Comparison of ENCODE assay signal across 9 mouse cellular contexts in genomic region chrX:136820250-136820649, GRCm38 (mm10). TPM values are rescaled to one million over a fixed set of nuclear protein-coding genes. Genes with fewer than 3 reads are reported as not detected.
DNase-seq lines count a peak whose midpoint lies in the region; ATAC-seq and TF ChIP-seq lines count a peak whose summit lies in the region.
"Had no signal": no experiment of that assay in that cellular context is flagged by ENCODE, and none has a peak within 500 bp of the region (broad histone marks: within the 10 kb centered on the region; RNA-seq: fewer than 3 reads in every experiment).

No protein-coding gene starts in this region.

- H3K9me3 ChIP-seq in MEL (replicated peaks; ENCODE audit: insufficient read depth, low read length), result no peaks in the 10 kb centered on the region
- H3K9me3 ChIP-seq in forebrain, embryonic 11.5 days (ENCODE audit: control insufficient read depth, low read length), result no peaks in the 10 kb centered on the region
- no peaks in the 10 kb centered on the region for H3K9me3 ChIP-seq in hindbrain, embryonic 10.5 days
- H3K9me3 ChIP-seq: lung, embryonic 15.5 days had no signal

- WGBS in forebrain, embryonic 11.5 days, result 8% methylated on average over 1 of the region's 1 CpGs
- 10% methylated on average over 1 of the region's 1 CpGs for WGBS in hindbrain, embryonic 10.5 days

- peak; percentile 79 for ATAC-seq in forebrain, embryonic 11.5 days (replicated peaks; ENCODE audit: low FRiP score)
- peak; percentile 76 for ATAC-seq in megakaryocyte, adult 5-6 weeks (ENCODE audit: poor library complexity, severe bottlenecking)

- no peaks in the 10 kb centered on the region for H3K27me3 ChIP-seq in MEL (ENCODE audit: control insufficient read depth in 1 of 2, insufficient read depth in 2 of 2, low read length in 2 of 2)
- no peaks in the 10 kb centered on the region for H3K27me3 ChIP-seq in forebrain, embryonic 11.5 days (ENCODE audit: control insufficient read depth, insufficient read depth, low read length)
- peaks cover 30% of the 10 kb centered on the region for H3K27me3 ChIP-seq in hindbrain, embryonic 10.5 days (ENCODE audit: insufficient read depth, poor library complexity, severe bottlenecking)
- H3K27me3 ChIP-seq: lung, embryonic 15.5 days had no signal

- DNase-seq in MEL (ENCODE audit: low read depth, low spot score), result peak; percentile 80
- peak; percentile 36 for DNase-seq in brain, embryonic 18.5 days (ENCODE audit: low read depth, low spot score)
- peak; percentile 82 for DNase-seq in forebrain, embryonic 11.5 days (ENCODE audit: low spot score)
- peak; percentile 68 for DNase-seq in hindbrain, embryonic 10.5 days (ENCODE audit: low spot score)
- DNase-seq in layer of hippocampus, postnatal 25 days (ENCODE audit: extremely low spot score in 1 of 2, low spot score in 1 of 2), result peak; percentile 54 to 84
- DNase-seq in right cerebral cortex, adult 2 months (ENCODE audit: low spot score in 2 of 2), result peak; percentile 80 to 85
- peak; percentile 60 to 62 for DNase-seq in urinary bladder, postnatal 36 days (ENCODE audit: low spot score in 2 of 2)

- TF ChIP-seq EP300 in MEL (IDR thresholded peaks at IDR 0.05; ENCODE audit: low read depth in 1 of 2, low read length in 2 of 2), result no peak

- H3K9ac ChIP-seq in MEL (ENCODE audit: control insufficient read depth, low read depth, low read length, poor library complexity, severe bottlenecking), result no peak overlapping the region
- no peak overlapping the region for H3K9ac ChIP-seq in forebrain, embryonic 11.5 days (ENCODE audit: low read length)
- H3K9ac ChIP-seq: lung, embryonic 15.5 days had no signal

- H3K27ac ChIP-seq in MEL (ENCODE audit: control insufficient read depth, low read depth, low read length), result no peak overlapping the region
- no peak overlapping the region for H3K27ac ChIP-seq in forebrain, embryonic 11.5 days (ENCODE audit: low read depth, low read length)
- H3K27ac ChIP-seq in hindbrain, embryonic 10.5 days, result peak overlapping the region; percentile 73
- H3K27ac ChIP-seq: lung, embryonic 15.5 days had no signal

- TF ChIP-seq CTCF in MEL (IDR thresholded peaks at IDR 0.05 in 2 of 3, conservative IDR thresholded peaks at IDR 0.05 in 1 of 3; ENCODE audit: control insufficient read depth in 1 of 3, insufficient read depth in 1 of 3, low read depth in 2 of 3, low read length in 3 of 3, poor library complexity in 1 of 3, severe bottlenecking in 1 of 3), result peak; percentile 73 to 92 (median 90)

- H3K4me1 ChIP-seq in MEL (ENCODE audit: control insufficient read depth in 1 of 2, insufficient read depth in 2 of 2, low read length in 2 of 2), result no peaks in the 10 kb centered on the region
- no peaks in the 10 kb centered on the region for H3K4me1 ChIP-seq in forebrain, embryonic 11.5 days (replicated peaks; ENCODE audit: control insufficient read depth, insufficient read depth, low read length)
- H3K4me1 ChIP-seq in hindbrain, embryonic 10.5 days (replicated peaks), result peaks cover 4% of the 10 kb centered on the region; the same call in 1 of the 2 replicates
- H3K4me1 ChIP-seq: lung, embryonic 15.5 days had no signal

- H3K4me2 ChIP-seq in forebrain, embryonic 11.5 days (ENCODE audit: low read depth, low read length, severe bottlenecking), result no peak overlapping the region
- H3K4me2 ChIP-seq: lung, embryonic 15.5 days had no signal

- TF ChIP-seq POLR2A in MEL (IDR thresholded peaks at IDR 0.05; ENCODE audit: control insufficient read depth in 1 of 2, insufficient read depth in 1 of 2, low read depth in 1 of 2, low read length in 2 of 2, poor library complexity in 1 of 2), result no peak

- H3K4me3 ChIP-seq in MEL (ENCODE audit: control insufficient read depth in 1 of 2, insufficient read depth in 1 of 2, low read depth in 2 of 2, low read length in 2 of 2), result no peak overlapping the region
- no peak overlapping the region for H3K4me3 ChIP-seq in forebrain, embryonic 11.5 days (ENCODE audit: low read depth, low read length)
- H3K4me3 ChIP-seq in hindbrain, embryonic 10.5 days, result no peak overlapping the region
- H3K4me3 ChIP-seq: lung, embryonic 15.5 days had no signal

- no peaks in the 10 kb centered on the region for H3K79me2 ChIP-seq in MEL (ENCODE audit: control insufficient read depth, insufficient read depth, low read length, poor library complexity)

- peaks cover 0 to 2% of the 10 kb centered on the region in 2 experiments; a peak in 2 of 4 replicates for H3K36me3 ChIP-seq in MEL (ENCODE audit: control insufficient read depth in 1 of 2, insufficient read depth in 2 of 2, low read length in 2 of 2)
- no peaks in the 10 kb centered on the region for H3K36me3 ChIP-seq in forebrain, embryonic 11.5 days (ENCODE audit: control insufficient read depth, insufficient read depth, low read length)
- no peaks in the 10 kb centered on the region for H3K36me3 ChIP-seq in hindbrain, embryonic 10.5 days
- H3K36me3 ChIP-seq: lung, embryonic 15.5 days had no signal

- peak; percentile 79 for TF ChIP-seq RAD21 in MEL (IDR thresholded peaks at IDR 0.05; ENCODE audit: low read depth, low read length)

TF ChIP-seq in MEL, 35 proteins besides CTCF, POLR2A, EP300 and RAD21:
- no peak for TF ChIP-seq MAX (IDR thresholded peaks at IDR 0.05; ENCODE audit: low read length)
- TF ChIP-seq SMC3 (IDR thresholded peaks at IDR 0.05; ENCODE audit: low read depth, low read length), result peak; percentile 83
- TF ChIP-seq ZC3H11A (IDR thresholded peaks at IDR 0.05; ENCODE audit: low read depth, low read length), result peak; percentile 61
- TF ChIP-seq TCF12 (IDR thresholded peaks at IDR 0.05; ENCODE audit: low read depth, low read length), result no peak
TF ChIP-seq in MEL: peak in this region for 2.

RNA-seq across cellular contexts. Expression of gene Plp1, which starts 2.2 kb away (rescaled TPM):
- total RNA-seq in MEL (2012; rRNA removed), result 1.0 and 1.2 TPM in 2 replicates
- 10 to 100 TPM in 1 of 2 experiments, 1 to 10 TPM in 1; 2.5 to 30.8 TPM for polyA plus RNA-seq in MEL (2012; ENCODE audit: insufficient read depth in 1 of 2, insufficient read length in 2 of 2, low read depth in 1 of 2, low replicate concordance in 2 of 2, missing spikeins in 1 of 2)
- 6.8 and 7.4 TPM in 2 replicates for polyA plus RNA-seq in forebrain, embryonic 11.5 days (2014; fragmentation: Nextera tagmentation; extraction: Ambion mirVana)
- polyA plus RNA-seq in hindbrain, embryonic 10.5 days (2016; fragmentation: Nextera tagmentation; extraction: Ambion mirVana), result 12.8 and 23.7 TPM in 2 replicates
- total RNA-seq in layer of hippocampus, postnatal 25 days (2021), result 1,000 to 10,000 TPM; 1,674 to 1,801 TPM
- 0.11 and 0.38 TPM in 2 replicates for total RNA-seq in megakaryocyte, adult 5-6 weeks (2015)
- 0.08 TPM in 1 of 2 replicates, not detected in the other for total RNA-seq in megakaryocyte, adult 5-6 weeks (2017)

RNA-seq across cellular contexts. Expression of gene Glra4, which starts 40.3 kb away (rescaled TPM):
- not detected in 2 replicates for total RNA-seq in MEL (2012; rRNA removed)
- under 1 TPM in 1 of 2 experiments, not detected in 1; 0.13 TPM for polyA plus RNA-seq in MEL (2012; ENCODE audit: insufficient read depth in 1 of 2, insufficient read length in 2 of 2, low read depth in 1 of 2, low replicate concordance in 2 of 2, missing spikeins in 1 of 2)
- polyA plus RNA-seq in forebrain, embryonic 11.5 days (2014; fragmentation: Nextera tagmentation; extraction: Ambion mirVana), result not detected in 2 replicates
- polyA plus RNA-seq in hindbrain, embryonic 10.5 days (2016; fragmentation: Nextera tagmentation; extraction: Ambion mirVana), result 0.14 TPM in 1 of 2 replicates, not detected in the other
- under 1 TPM; 0.27 to 0.40 TPM for total RNA-seq in layer of hippocampus, postnatal 25 days (2021)
- total RNA-seq in megakaryocyte, adult 5-6 weeks (2015), result not detected in 2 replicates
- not detected in 2 replicates for total RNA-seq in megakaryocyte, adult 5-6 weeks (2017)

RNA-seq across cellular contexts. Expression of gene Rab9b, which starts 48.3 kb away (rescaled TPM):
- total RNA-seq in MEL (2012; rRNA removed), result not detected in 2 replicates
- not detected for polyA plus RNA-seq in MEL (2012; ENCODE audit: insufficient read depth in 1 of 2, insufficient read length in 2 of 2, low read depth in 1 of 2, low replicate concordance in 2 of 2, missing spikeins in 1 of 2)
- polyA plus RNA-seq in forebrain, embryonic 11.5 days (2014; fragmentation: Nextera tagmentation; extraction: Ambion mirVana), result 2.1 and 2.4 TPM in 2 replicates
- polyA plus RNA-seq in hindbrain, embryonic 10.5 days (2016; fragmentation: Nextera tagmentation; extraction: Ambion mirVana), result 1.2 and 2.5 TPM in 2 replicates
- total RNA-seq in layer of hippocampus, postnatal 25 days (2021), result 10 to 100 TPM; 21.8 to 28.9 TPM
- not detected in 2 replicates for total RNA-seq in megakaryocyte, adult 5-6 weeks (2015)
- total RNA-seq in megakaryocyte, adult 5-6 weeks (2017), result not detected in 2 replicates

Comparison
In these comparisons a context has a peak if more than half of its experiments do, and no peak if none do; other contexts are left out.
1. RNA of gene Plp1, which starts 2.2 kb away (total RNA-seq): 1,674 to 1,801 TPM in layer of hippocampus, postnatal 25 days; 1.0 to 1.2 TPM in MEL and 0.08 to 0.38 TPM in megakaryocyte, adult 5-6 weeks; every median in the first group is over 100 times any median in the second.
2. RNA of gene Rab9b, which starts 48.3 kb away (total RNA-seq): 21.8 to 28.9 TPM in layer of hippocampus, postnatal 25 days; not detected in MEL and not detected in megakaryocyte, adult 5-6 weeks; every median in the first group is over 10 times any median in the second.
3. Peak in every context shown above with its lines, with median percentiles within 50 percentile points of each other: DNase-seq.